Mouse (Mus musculus) liver, postnatal 0 days (tissue): ENCODE results near the gene Flt3. TPM values are rescaled to one million over a fixed set of nuclear protein-coding genes. Genes with fewer than 3 reads are reported as not detected.
A peak's percentile ranks its signal among the peaks of the same experiment; 100 is the strongest.

Experiments used
- ATAC-seq: fragments of 200-750 bp; cut with Nextera tagmentation; 2 replicates; pipeline ENCODE4 v1.8.0; 2017; ENCODE audit warnings: mild to moderate bottlenecking, moderate library complexity
- DNase-seq: peaks from one replicate; pipeline ENCODE4 v3.0.0-alpha.2; 2016
- H3K27ac ChIP-seq: fragments of 300-500 bp; sonication (generic); 2 replicates; pipeline ENCODE4 v1.5.1; 2014; ENCODE audit warnings: antibody characterized with exemption, moderate library complexity, mild to moderate bottlenecking, low read depth
- H3K27me3 ChIP-seq: fragments of 300-500 bp; sonication (generic); 2 replicates; pipeline ENCODE4 v1.6.1; 2014; ENCODE audit warnings: low read length, control low read depth, mixed read lengths; ENCODE audit not compliant: insufficient read depth
- H3K36me3 ChIP-seq: fragments of 300-500 bp; sonication (generic); replicated peaks from 2 replicates; pipeline ENCODE4 v1.6.1; 2014; ENCODE audit warnings: mild to moderate bottlenecking, control low read depth, low read length, moderate library complexity, mixed read lengths; ENCODE audit not compliant: insufficient read depth
- H3K4me1 ChIP-seq: fragments of 300-500 bp; sonication (generic); 2 replicates; pipeline ENCODE4 v1.6.1; 2014; ENCODE audit warnings: antibody characterized with exemption, mild to moderate bottlenecking, control low read depth; ENCODE audit not compliant: insufficient read depth
- H3K4me2 ChIP-seq: fragments of 300-500 bp; sonication (generic); 2 replicates; pipeline ENCODE4 v1.6.1; 2014; ENCODE audit warnings: low read depth, mild to moderate bottlenecking, low read length, moderate library complexity, mixed read lengths
- H3K4me3 ChIP-seq: fragments of 300-500 bp; sonication (generic); 2 replicates; pipeline ENCODE4 v1.5.1; 2014; ENCODE audit warnings: low read depth, low read length
- H3K9ac ChIP-seq: fragments of 300-500 bp; sonication (generic); replicated peaks from 2 replicates; pipeline ENCODE4 v1.6.1; 2014; ENCODE audit warnings: mild to moderate bottlenecking, moderate library complexity
- H3K9me3 ChIP-seq: fragments of 300-500 bp; sonication (generic); 2 replicates; pipeline ENCODE4 v1.6.1; 2016; ENCODE audit warnings: mild to moderate bottlenecking, control low read depth, low read length, mixed read lengths
- CTCF ChIP-seq: sonication (generic); IDR thresholded peaks from 2 replicates; pipeline ENCODE4 v1.5.1; 2016; ENCODE audit warnings: antibody characterized with exemption, low read depth
- EP300 ChIP-seq: IDR thresholded peaks from 2 replicates; pipeline ENCODE4 v1.6.1; 2016; ENCODE audit warnings: antibody characterized with exemption, low read depth, mild to moderate bottlenecking
- WGBS: fragments of 180-500 bp; shearing (Covaris S2); extraction: QIAGEN DNeasy Blood & Tissue Kit; methylation state at CpG from one replicate; pipeline ENCODE4 v1.1.7; 2014; ENCODE audit not compliant: insufficient replicate concordance; 5-methylcytosine and 5-hydroxymethylcytosine counted together
- polyA plus RNA-seq: library from polyadenylated mRNA; unstranded; fragments of >200 nt; fragmentation: Nextera tagmentation; extraction: Ambion mirVana; gene quantifications from 2 replicates; pipeline ENCODE4 v1.2.1, GENCODE M21; 2015

Gene Flt3
- polyA plus RNA-seq, 1 experiment from 2014 or later, result 1.5 TPM

DNA sequence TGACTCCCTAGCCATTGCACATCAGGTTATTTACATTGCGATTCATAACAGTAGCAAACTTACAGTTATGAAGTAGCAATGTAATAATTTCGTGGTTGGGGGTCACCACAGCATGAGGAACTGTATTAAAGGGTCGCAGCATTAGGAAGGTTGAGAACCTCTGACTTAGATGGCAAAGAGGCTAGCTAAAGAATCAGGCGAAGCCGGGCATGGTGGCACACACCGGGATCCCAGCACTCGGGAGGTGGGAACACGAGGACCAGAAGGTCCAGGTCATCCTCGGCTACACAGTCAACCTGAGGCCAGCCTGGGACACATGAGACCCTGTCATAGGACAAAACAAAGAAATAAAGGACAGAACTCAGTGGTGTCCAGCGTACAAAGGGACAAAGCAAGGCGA, 70.3 kb downstream of the Flt3 start:
- ATAC-seq (no peak), DNase-seq (no peak)
- WGBS, result 78% methylated on average over 11 of the region's 11 CpGs
- Histone ChIP-seq H3K36me3 (no peaks in the 10 kb centered on the region), H3K27me3 (no peaks in the 10 kb centered on the region), H3K9me3 (peaks cover 2% of the 10 kb centered on the region; the same call in 1 of the 2 replicates), H3K9ac (no peak overlapping the region), H3K27ac (no peak overlapping the region), H3K4me2 (no peak overlapping the region), H3K4me3 (no peak overlapping the region), H3K4me1 (no peaks in the 10 kb centered on the region)
- TF ChIP-seq CTCF (no peak), EP300 (no peak)

DNA sequence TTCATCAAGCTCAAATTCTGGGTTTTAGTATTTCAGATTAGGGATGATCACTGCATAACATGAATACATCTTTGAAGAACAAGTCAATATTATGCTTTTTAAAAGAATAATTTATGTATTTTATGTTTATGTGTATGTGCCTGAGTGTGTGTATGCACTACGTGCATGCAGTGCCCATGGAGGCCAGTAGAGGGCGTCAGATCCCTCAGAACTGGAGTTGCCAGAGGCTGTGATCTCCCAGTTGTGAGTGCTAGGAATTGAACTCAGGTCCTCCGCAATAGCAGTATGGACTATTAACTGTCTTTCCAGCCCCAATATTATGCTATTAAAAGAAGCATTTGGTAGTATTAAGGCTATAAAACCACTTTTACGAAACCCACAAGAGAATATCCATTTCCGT, 72.7 kb downstream of the Flt3 start:
- no peak overlapping the region for H3K9ac ChIP-seq
- ATAC-seq (no peak), DNase-seq (no peak)
- peaks cover 2% of the 10 kb centered on the region; the same call in 1 of the 2 replicates for H3K9me3 ChIP-seq
- H3K4me3 ChIP-seq, result no peak overlapping the region
- H3K27ac ChIP-seq, result no peak overlapping the region
- no peaks in the 10 kb centered on the region for H3K27me3 ChIP-seq
- TF ChIP-seq EP300 (no peak), CTCF (peak; percentile 36; the same call in 1 of the 2 replicates)
- no peaks in the 10 kb centered on the region for H3K36me3 ChIP-seq
- no peaks in the 10 kb centered on the region for H3K4me1 ChIP-seq
- no peak overlapping the region for H3K4me2 ChIP-seq
- 83% methylated on average over 5 of the region's 5 CpGs for WGBS

DNA sequence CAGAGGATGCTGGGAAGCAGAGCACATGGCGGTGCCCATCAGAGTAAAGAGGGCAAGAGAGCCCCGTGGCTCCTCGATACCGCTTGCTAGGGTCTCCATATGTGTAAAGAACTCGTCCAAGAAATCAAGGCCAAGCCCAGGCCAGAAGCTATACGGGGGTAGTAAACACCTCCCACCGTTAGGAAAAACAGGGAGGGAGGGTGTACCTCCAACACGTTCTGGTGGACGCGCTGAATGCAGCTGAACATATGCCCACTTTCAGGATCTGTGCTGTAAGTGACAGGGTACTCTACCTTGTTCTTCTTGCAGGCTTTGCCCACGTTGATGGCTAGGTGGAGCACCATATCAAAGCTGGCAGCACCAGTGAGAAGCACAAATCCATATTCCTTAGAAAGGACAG, 74.4 kb downstream of the Flt3 start:
- ATAC-seq, result no peak
- no peak overlapping the region for H3K27ac ChIP-seq
- no peaks in the 10 kb centered on the region for H3K27me3 ChIP-seq
- H3K4me2 ChIP-seq, result no peak overlapping the region
- no peak overlapping the region for H3K4me3 ChIP-seq
- no peaks in the 10 kb centered on the region for H3K36me3 ChIP-seq
- H3K9ac ChIP-seq, result no peak overlapping the region
- no peak for DNase-seq
- 72% methylated on average over 11 of the region's 11 CpGs for WGBS
- TF ChIP-seq EP300 (no peak), CTCF (no peak)
- peaks cover 2% of the 10 kb centered on the region; the same call in 1 of the 2 replicates for H3K9me3 ChIP-seq
- H3K4me1 ChIP-seq, result no peaks in the 10 kb centered on the region

DNA sequence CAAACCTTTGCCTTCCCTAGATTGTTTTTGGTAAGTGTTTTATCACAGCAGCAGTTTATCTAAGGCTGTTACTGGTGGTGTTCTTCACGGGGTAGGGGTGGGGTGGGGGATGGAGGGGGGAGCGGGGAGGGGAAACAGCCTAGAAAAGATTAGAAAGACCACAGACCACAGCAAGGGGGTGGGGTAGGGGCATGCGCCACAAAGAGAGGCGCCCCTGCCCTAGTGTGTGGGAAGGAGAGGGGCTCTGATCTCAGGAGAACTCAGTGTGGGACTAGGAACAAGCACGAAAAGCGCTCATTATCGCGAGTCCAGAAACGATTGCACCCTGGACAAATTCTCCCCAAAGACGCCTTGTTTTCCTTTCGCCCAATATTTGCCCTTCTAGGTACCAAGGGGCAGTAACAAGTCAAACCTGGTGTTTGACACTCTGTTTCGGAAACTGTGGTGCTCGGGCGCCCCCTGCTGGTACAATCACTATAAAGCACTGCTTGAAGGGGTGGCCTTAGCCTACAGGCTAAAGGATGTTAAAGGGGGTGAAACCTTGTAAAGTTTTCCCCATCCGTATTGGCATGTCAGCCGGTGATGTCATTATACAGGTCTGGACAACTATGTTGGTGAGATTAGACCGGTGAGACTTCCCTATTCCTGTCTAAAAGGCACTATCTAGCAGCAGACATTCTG, 76.9 kb downstream of the Flt3 start:
- peak overlapping the region; percentile 5; the same call in 1 of the 2 replicates for H3K4me3 ChIP-seq
- peak overlapping the region; percentile 52 for H3K4me2 ChIP-seq
- ATAC-seq, result peak; percentile 55
- DNase-seq, result peak; percentile 90
- H3K9ac ChIP-seq, result no peak overlapping the region
- no peaks in the 10 kb centered on the region for H3K36me3 ChIP-seq
- peak overlapping the region; percentile 76 for H3K27ac ChIP-seq
- H3K27me3 ChIP-seq, result no peaks in the 10 kb centered on the region
- peaks cover 2% of the 10 kb centered on the region; the same call in 1 of the 2 replicates for H3K9me3 ChIP-seq
- TF ChIP-seq EP300 (no peak), CTCF (peak; percentile 92)
- no peaks in the 10 kb centered on the region for H3K4me1 ChIP-seq
- WGBS, result 7% methylated on average over 17 of the region's 17 CpGs

DNA sequence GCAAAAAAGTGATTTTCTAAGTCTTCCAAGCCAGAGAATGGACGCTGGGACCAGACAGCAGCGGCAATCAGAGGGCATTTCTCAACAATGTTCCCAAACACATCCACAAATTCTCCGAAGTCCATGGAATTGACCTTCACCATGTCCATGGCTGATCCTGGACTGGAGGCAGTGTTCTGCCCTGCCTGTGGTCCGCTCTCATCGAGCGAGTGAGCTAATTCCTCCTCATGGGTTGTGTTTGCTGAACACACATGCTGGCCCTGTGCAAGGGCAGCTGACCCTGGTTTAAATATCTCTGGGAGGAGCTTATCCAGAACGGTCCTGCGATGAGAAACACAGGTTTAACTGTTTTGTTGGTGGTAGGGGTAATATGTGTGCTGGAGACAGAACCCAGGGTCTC, 78.1 kb downstream of the Flt3 start, which contains the start of gene Urad:
Gene Urad (minus strand): TSS at position 258 of the 400 bp plus-strand sequence.
- TF ChIP-seq CTCF (no peak), EP300 (peak; percentile 23; the same call in 1 of the 2 replicates)
- ATAC-seq (peak; percentile 90), DNase-seq (peak; percentile 69)
- Histone ChIP-seq H3K27ac (peak within 1 kb of the TSS; percentile 81), H3K36me3 (no peaks in the 10 kb centered on the region), H3K9ac (peak within 1 kb of the TSS; percentile 13), H3K4me3 (peak within 1 kb of the TSS; percentile 43), H3K4me2 (peak within 1 kb of the TSS; percentile 62), H3K4me1 (no peaks in the 10 kb centered on the region), H3K27me3 (0 out of 2 replicates have a peak, but pooled peaks cover 4% of the 10 kb centered on the region), H3K9me3 (no peaks in the 10 kb centered on the region)
- WGBS, result 64% methylated on average over 8 of the region's 8 CpGs

DNA sequence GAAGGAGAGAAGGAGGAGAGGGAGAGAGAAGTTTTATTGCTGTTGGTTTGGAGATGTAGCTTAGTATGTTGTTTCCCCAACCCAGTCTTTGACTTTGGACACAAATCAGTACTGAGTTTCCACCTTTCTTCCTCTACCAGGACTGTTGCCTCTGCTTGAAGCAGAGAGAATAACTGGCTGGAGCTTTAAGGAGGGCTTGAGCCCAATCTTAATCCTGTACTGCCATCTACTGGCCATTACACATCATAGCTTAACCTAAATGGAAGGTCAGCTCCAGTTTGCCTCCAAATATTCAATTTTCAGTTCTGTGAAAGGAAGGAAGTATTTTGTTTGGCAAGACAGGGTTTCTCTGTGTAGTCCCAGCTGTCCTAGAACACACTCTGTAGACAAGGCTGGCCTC, 80.6 kb downstream of the Flt3 start:
- peaks cover 28% of the 10 kb centered on the region for H3K27me3 ChIP-seq
- TF ChIP-seq CTCF (peak; percentile 86), EP300 (no peak)
- peak overlapping the region; percentile 62 for H3K4me2 ChIP-seq
- no peak for DNase-seq
- no peaks in the 10 kb centered on the region for H3K4me1 ChIP-seq
- H3K4me3 ChIP-seq, result peak overlapping the region; percentile 43
- no peaks in the 10 kb centered on the region for H3K9me3 ChIP-seq
- H3K36me3 ChIP-seq, result 0 out of 2 replicates have a peak, but pooled peaks cover 3% of the 10 kb centered on the region
- no peak for ATAC-seq
- no peak overlapping the region for H3K27ac ChIP-seq
- no peak overlapping the region for H3K9ac ChIP-seq
